Mouse (Mus musculus) ES-Bruce4 (cell line): Measurements from ENCODE around the gene B3gat3.

Experiments used
- CTCF ChIP-seq: IDR thresholded peaks from one replicate; pipeline ENCODE4 v1.8.1; 2011; ENCODE audit warnings: low read depth, low read length
- POLR2A ChIP-seq: IDR thresholded peaks from one replicate; pipeline ENCODE4 v1.8.1; 2011; ENCODE audit warnings: low read length; ENCODE audit not compliant: insufficient read depth

DNA sequence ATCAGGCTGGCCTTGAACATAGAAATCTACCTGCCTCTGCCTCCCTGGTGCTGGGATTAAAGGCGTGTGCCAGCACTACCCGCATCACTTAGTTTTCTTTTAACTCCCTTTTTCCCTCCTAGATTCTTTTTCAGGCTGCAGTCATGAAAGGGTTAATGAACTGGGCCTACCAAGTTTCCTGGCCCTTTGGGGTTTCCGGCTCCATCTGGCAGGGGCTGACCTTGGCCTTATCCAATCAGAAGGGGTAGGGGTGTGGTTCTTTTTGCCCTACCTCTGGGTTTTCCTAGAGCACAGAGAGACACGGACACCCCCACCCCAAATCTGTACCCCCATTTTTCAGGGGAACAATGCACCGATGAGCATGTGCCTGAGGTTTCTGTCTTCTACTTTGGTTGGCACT is 24.6 kb downstream of the B3gat3 start:
- TF ChIP-seq CTCF (no peak), POLR2A (no peak)
